Mouse (Mus musculus): ENCODE results near the gene Gm10256. TPM values are rescaled to one million over a fixed set of nuclear protein-coding genes. Genes with fewer than 3 reads are reported as not detected.
"Not testable (repeated sequence)": the region's sequence is repeated elsewhere in the genome, so short reads cannot be mapped to it uniquely, and the experiment has no call there.

Gene Gm10256
- not detected in 2 replicates for polyA plus RNA-seq (2015; fragmentation: Nextera tagmentation; extraction: Ambion mirVana)

GRCm38 (mm10) chrY:2830380-2830779 is at the start of gene Gm10256, which contains the start of gene Rbmy:
Gene Gm10256 (plus strand): TSS chrY:2830699.
Gene Rbmy (plus strand): TSS chrY:2830680.
- H3K9me3 ChIP-seq; H3K4me2 ChIP-seq; H3K27ac ChIP-seq; H3K27me3 ChIP-seq; H3K4me1 ChIP-seq; H3K9ac ChIP-seq; H3K36me3 ChIP-seq; H3K4me3 ChIP-seq; ATAC-seq (ENCODE audit: insufficient number of reproducible peaks, insufficient read depth, low FRiP score, low TSS enrichment, low read depth): not testable (repeated sequence)
- no CpG with 5 or more reads among the region's 9 CpGs for WGBS

GRCm38 (mm10) chrY:2796105-2796504 is 34.4 kb upstream of the Gm10256 start, which contains the start of gene Gm4064:
Gene Gm4064 (minus strand): TSS chrY:2796205.
- H3K4me3 ChIP-seq; ATAC-seq (ENCODE audit: insufficient number of reproducible peaks, insufficient read depth, low FRiP score, low TSS enrichment, low read depth); H3K9me3 ChIP-seq; H3K9ac ChIP-seq; H3K27ac ChIP-seq; H3K4me1 ChIP-seq; H3K36me3 ChIP-seq; H3K4me2 ChIP-seq; H3K27me3 ChIP-seq: not testable (repeated sequence)
- WGBS = no CpG with 5 or more reads among the region's 8 CpGs

- not testable (repeated sequence) for H3K9ac ChIP-seq; H3K4me3 ChIP-seq; H3K9me3 ChIP-seq; H3K27me3 ChIP-seq; ATAC-seq (ENCODE audit: insufficient number of reproducible peaks, insufficient read depth, low FRiP score, low TSS enrichment, low read depth); H3K4me2 ChIP-seq; H3K27ac ChIP-seq; H3K36me3 ChIP-seq; H3K4me1 ChIP-seq
- WGBS = no CpG with 5 or more reads among the region's 9 CpGs
Measured at GRCm38 (mm10) chrY:2900689-2901088, 70.2 kb downstream of the Gm10256 start, which contains the start of gene Gm10352. Gene Gm10352 (plus strand): TSS chrY:2900989.

Other genes with a start within 250 kb of the Gm10256 start
- not detected in 2 replicates for gene H2al2c, start 231.6 kb upstream of the Gm10256 start, polyA plus RNA-seq (2015; fragmentation: Nextera tagmentation; extraction: Ambion mirVana)
- not detected in 2 replicates for gene Sry, start 167.0 kb upstream of the Gm10256 start, polyA plus RNA-seq (2015; fragmentation: Nextera tagmentation; extraction: Ambion mirVana)
- not detected in 2 replicates for gene H2al2b, start 110.0 kb upstream of the Gm10256 start, polyA plus RNA-seq (2015; fragmentation: Nextera tagmentation; extraction: Ambion mirVana)
- not detected in 2 replicates for gene Gm4064, start 34.5 kb upstream of the Gm10256 start, polyA plus RNA-seq (2015; fragmentation: Nextera tagmentation; extraction: Ambion mirVana)
- not detected in 2 replicates for gene Rbmy, start within 50 bp of the Gm10256 start, polyA plus RNA-seq (2015; fragmentation: Nextera tagmentation; extraction: Ambion mirVana)
- 0.18 TPM in 1 of 2 replicates, not detected in the other for gene Gm10352, start 70.3 kb downstream of the Gm10256 start, polyA plus RNA-seq (2015; fragmentation: Nextera tagmentation; extraction: Ambion mirVana)
- not detected in 2 replicates for gene Gm29289, start 101.9 kb downstream of the Gm10256 start, polyA plus RNA-seq (2015; fragmentation: Nextera tagmentation; extraction: Ambion mirVana)

All from embryonic facial prominence, embryonic 13.5 days (tissue).